Mouse (Mus musculus): Measurements from ENCODE around the gene Wnt1.

The Wnt1 gene

GRCm38 (mm10) chr15:98777762-98778161 is 11.9 kb upstream of the Wnt1 start, which contains the start of gene Wnt10b:
TSS of gene Wnt10b (minus strand) at chr15:98778150.
- no peak for DNase-seq (ENCODE audit: low spot score in 2 of 2)

GRCm38 (mm10) chr15:98778191-98778770 is 11.4 kb upstream of the Wnt1 start:
- no peak for DNase-seq (ENCODE audit: low spot score in 2 of 2)

GRCm38 (mm10) chr15:98778806-98779205 is 10.9 kb upstream of the Wnt1 start:
- no peak for DNase-seq (ENCODE audit: low spot score in 2 of 2)

DNA sequence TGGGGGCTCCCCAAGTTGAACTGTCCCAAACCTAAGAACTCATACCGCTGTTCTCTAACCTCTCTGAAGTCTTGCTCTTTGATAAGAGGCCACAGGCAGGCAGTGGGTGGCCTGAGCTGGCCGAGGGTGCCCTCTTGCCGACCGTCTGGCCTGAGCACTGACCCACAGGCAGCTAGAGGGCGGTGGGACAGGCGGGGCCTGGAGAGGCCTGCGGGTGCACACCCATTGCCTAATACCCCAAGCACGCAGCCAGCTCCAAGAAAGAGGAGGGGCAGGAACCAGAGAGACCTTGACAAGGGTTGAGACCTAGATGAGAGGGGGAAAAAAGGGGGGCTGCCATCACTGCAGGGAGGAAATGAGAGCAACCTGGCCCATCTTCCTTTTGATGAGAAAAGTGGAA is 9.6 kb upstream of the Wnt1 start:
- DNase-seq (ENCODE audit: low spot score in 2 of 2) = no peak

DNA sequence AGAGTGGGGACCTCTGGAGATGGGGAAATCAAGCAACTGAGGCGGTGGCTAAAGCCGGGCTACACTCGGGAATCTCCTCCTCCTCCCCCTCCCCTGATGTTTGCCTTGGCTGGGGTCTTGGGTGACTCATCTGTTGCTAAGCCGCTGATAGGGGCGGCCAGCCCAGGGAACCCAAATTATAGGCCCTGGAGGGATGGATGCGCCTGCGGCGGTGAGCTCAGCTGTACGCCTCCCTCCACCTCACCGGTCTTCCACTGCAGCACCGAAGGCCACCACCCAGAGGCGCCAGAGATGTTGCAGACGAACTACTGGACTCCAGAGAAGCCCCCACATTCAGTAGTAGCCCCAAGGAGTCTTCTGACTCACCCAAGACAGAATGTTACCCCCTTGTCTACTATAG is 9.1 kb upstream of the Wnt1 start:
- peak in 1 of 2 experiments; percentile 74 for DNase-seq (ENCODE audit: low spot score in 2 of 2)

- no peak for DNase-seq (ENCODE audit: low spot score in 2 of 2)
Measured at GRCm38 (mm10) chr15:98781166-98781565, 8.5 kb upstream of the Wnt1 start.

GRCm38 (mm10) chr15:98785744-98786143 is 3.9 kb upstream of the Wnt1 start:
- DNase-seq (ENCODE audit: low spot score in 2 of 2) = no peak

GRCm38 (mm10) chr15:98787930-98788329 is 1.7 kb upstream of the Wnt1 start:
- DNase-seq (ENCODE audit: low spot score in 2 of 2) = no peak

- no peak for DNase-seq (ENCODE audit: low spot score in 2 of 2)
Measured at GRCm38 (mm10) chr15:98788972-98789660, 541 bp upstream of the Wnt1 start.

- DNase-seq (ENCODE audit: low spot score in 2 of 2) = no peak
Measured at GRCm38 (mm10) chr15:98790761-98791160, 1.1 kb downstream of the Wnt1 start.

DNA sequence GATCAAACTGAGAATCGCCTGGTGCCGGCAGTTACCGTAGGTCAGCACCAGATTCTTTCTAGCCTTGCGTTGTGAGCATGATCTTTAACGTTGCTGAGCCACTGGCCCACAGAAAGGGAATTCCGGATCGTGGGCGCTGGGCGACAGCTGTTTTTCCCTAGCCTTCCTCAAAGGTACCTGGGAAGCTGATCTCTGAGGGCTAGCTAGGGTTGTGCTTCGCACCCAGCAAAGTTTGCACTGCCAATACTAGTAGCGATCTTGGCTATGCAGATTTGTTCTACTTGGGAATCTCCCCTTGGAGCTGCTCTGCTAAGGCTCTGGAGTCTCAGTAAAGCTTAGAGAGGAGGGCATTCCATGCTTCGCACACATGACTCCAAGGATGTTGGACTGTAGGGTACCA is 1.6 kb downstream of the Wnt1 start:
- no peak for DNase-seq (ENCODE audit: low spot score in 2 of 2)

DNA sequence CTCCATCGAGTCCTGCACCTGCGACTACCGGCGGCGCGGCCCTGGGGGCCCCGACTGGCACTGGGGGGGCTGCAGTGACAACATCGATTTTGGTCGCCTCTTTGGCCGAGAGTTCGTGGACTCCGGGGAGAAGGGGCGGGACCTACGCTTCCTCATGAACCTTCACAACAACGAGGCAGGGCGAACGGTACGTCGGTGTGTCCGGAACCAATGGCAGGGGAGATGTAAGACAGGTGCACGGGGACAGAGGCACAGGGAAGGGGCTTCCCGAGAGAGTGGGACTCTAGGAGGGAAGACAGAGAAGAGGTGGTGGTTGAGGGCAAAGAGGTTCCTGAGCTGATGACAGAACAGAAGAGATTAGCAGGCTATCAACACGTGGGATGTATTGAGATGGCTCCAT is 2.1 kb downstream of the Wnt1 start:
- no peak for DNase-seq (ENCODE audit: low spot score in 2 of 2)

DNA sequence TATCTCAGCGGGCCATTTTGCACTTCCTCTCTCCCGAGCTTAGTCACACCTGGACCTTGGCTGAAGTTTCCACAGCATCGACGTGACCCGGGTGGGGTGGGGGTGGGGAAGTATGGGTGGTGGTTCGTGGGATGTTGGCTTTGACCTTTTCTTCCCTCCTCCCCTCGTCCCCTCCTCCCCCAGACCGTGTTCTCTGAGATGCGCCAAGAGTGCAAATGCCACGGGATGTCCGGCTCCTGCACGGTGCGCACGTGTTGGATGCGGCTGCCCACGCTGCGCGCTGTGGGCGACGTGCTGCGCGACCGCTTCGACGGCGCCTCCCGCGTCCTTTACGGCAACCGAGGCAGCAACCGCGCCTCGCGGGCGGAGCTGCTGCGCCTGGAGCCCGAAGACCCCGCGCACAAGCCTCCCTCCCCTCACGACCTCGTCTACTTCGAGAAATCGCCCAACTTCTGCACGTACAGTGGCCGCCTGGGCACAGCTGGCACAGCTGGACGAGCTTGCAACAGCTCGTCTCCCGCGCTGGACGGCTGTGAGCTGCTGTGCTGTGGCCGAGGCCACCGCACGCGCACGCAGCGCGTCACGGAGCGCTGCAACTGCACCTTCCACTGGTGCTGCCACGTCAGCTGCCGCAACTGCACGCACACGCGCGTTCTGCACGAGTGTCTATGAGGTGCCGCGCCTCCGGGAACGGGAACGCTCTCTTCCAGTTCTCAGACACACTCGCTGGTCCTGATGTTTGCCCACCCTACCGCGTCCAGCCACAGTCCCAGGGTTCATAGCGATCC is 2.8 kb downstream of the Wnt1 start:
- no peak for DNase-seq (ENCODE audit: low spot score in 2 of 2)

GRCm38 (mm10) chr15:98793141-98793698 is 3.6 kb downstream of the Wnt1 start:
- no peak for DNase-seq (ENCODE audit: low spot score in 2 of 2)

DNA sequence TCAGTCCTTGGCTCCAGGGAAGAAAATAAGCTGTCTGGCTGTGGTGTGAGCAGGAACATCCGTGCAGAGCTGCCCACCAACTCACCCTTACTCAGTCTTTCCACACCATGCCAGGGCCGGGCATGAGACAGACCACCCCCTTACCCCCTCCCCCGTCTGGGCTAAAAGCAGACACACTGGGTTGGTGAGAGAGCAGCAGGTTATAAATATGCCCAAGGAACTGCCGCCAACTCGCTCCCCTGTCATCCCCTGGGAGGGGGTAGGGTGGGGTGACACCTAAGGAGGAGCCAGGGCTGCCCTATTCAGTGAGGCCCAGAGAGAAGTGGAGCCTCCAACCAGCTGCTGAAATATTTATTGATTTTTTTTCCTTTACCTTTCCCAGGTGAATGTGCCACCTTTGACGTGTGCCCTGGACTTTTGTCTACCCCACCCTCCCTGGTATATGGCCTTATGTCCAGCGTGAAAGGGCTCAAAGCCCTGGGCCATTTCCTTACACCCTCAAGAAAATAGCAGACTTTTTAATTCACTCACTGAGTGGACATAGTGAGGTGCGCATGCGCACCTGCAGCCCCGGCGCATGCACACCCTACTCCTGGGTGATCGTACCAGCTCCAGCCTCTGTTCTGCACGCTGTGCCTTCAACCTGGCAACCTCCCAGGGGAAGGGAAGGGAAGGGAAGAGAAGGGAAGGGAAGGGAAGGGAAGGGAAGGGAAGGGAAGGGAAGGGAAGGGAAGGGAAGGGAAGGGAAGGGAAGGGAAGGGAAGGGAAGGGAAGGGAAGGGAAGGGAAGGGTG is 7.3 kb downstream of the Wnt1 start:
- no peak for DNase-seq (ENCODE audit: low spot score in 2 of 2)

DNA sequence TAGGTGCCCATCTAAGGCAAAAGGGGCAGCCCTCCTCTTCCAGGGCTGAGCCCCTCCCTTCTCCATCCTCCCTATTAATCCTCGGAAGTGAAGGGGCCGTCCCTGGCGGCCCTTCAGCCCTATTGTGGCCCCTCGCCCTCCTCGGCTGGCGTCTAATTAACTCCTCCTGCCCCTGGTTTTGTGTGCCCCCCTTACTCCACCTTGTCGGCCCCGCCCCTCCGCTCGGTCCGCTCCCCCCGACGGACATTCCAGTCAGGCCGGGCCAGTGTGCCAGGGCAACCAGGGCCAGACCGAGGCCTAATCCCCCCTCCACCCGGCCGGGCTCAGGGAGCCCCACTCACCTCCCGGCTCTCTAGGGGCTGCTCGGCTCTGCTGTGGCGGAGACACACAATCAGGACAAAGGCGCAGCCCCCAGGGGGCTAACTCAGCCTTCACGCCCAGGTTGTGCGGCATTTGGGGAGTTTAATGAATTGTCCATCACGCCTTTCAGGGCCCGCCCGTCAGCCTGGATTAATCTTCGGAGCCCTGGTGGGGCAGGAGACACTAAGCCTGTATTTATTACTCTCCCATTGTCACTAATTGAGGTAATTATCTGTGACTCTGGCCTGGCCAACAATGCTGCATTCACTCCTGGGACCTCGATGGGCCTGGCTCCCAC is 8.3 kb downstream of the Wnt1 start:
- DNase-seq (ENCODE audit: low spot score in 2 of 2) = no peak

DNA sequence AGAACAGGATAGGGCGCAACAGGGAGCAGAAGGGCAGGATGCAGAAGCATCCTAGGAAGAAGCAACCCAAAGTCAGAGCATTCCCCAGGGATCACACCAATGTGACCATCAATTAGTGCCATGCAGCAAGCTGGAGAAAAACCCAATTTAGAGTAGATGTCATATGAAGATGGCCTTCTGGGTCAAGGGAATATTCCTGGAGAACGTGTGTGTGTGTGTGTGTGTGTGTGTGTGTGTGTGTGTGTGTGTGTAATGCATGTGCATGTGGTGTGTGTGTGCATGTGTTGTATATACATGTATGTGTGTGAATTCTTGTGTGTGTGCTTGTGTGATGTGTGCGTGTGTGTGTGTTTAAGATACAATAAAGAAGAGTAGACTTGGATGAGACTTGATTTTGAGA is 9.2 kb downstream of the Wnt1 start:
- no peak for DNase-seq (ENCODE audit: low spot score in 2 of 2)

- peak in 1 of 2 experiments; percentile 77 for DNase-seq (ENCODE audit: low spot score in 2 of 2)
Measured at GRCm38 (mm10) chr15:98799396-98799795, 9.7 kb downstream of the Wnt1 start.

- no peak for DNase-seq (ENCODE audit: low spot score in 2 of 2)
Measured at GRCm38 (mm10) chr15:98802926-98803325, 13.3 kb downstream of the Wnt1 start.

DNA sequence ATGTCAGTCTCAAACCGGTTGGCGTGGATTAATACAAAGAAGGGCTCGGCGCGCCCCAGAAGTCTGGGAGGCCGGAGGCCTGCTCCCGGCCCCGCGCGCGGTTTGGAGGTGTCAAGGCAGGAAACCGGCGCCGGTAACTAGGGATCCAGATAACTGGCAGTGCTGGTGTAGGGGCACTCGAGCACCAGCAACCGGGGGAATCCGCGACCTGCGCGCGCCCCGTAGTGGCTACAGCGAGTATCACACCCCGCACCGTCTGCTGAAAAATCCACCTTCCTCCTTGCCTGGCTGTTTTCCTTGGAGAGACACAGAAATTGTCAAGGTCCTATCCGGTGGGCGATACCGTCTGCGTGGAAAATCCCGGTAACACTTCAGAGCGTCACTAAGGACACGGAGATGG is 14.4 kb downstream of the Wnt1 start:
- peak; percentile 61 to 85 for DNase-seq (ENCODE audit: low spot score in 2 of 2)
